Mouse (Mus musculus) adipocyte (in vitro differentiated cells): ENCODE results near the gene Vpreb3.
"Not testable (repeated sequence)": the region's sequence is repeated elsewhere in the genome, so short reads cannot be mapped to it uniquely, and the experiment has no call there.

Source experiments
- DNase-seq: peaks from one replicate; pipeline ENCODE4 v3.0.0-alpha.2; 2016; ENCODE audit warnings: low spot score

Vpreb3 gene

DNA sequence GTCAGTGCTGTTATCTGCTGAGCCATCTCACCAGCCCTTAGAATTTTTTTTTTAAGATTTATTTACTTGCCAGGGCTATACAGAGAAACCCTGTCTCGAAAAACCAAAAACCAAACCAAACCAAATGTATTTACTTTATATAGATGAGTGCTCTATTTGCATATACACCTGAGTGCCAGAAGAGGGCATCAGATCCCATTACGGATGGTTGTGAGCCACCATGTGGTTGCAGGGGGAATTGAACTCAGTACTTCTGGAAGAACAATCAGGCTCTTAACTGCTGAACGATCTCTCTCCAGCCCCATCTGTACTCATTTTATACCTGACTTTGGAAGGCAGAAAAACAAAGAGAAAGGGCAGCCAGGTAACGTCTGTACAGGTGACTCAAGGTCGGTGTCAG, 32.4 kb downstream of the Vpreb3 start:
- peak; percentile 35 for DNase-seq

DNA sequence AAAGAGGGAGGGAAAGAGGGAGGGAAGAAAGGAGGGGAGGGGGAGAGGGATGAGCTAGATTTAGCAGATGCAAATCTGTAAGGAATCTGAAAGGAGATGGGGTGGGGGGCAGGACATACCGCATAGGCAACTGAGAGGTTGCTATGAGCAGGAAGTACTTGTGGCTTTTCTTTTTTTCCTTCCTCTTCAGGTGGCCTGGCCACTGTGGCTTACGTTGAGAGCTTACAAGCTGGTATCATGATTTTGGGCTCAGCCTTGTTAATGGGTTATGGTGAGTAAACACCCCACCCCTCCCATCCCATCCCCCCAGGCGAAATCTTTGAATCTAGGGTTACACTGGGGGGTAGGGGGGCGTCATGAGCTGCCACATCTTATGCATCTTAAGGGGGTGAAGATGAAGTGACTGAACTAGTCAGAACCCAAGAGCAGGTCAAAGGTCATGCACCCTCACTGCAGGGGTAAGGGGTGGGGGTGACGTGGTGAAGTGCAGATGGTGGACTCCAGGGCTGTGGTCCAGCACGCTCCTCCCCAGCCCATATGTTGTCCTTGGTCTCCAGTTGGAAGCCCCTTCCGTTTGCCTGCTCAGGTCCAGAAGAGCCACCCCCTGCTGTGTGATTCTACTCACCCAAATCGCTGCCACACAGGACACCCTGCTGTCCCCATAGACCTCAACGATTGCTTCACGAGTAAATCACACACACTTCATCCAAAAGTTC, 35.4 kb downstream of the Vpreb3 start:
- no peak for DNase-seq

DNA sequence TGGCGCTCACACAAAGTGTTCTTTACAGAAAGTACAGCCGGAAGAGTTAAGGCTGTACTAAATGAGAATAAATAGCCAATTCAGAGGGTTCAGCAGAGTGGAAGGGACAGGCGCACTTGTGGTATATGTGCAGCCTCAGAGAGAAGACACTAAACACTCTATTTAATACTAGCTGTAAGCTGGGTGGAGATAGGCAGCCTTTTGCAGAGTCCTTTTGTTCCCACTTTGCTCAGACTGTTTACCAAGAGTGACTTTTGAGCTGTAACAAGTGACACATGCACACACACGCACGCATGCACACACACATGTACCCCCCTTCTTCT, 35.9 kb downstream of the Vpreb3 start:
- no peak for DNase-seq

DNA sequence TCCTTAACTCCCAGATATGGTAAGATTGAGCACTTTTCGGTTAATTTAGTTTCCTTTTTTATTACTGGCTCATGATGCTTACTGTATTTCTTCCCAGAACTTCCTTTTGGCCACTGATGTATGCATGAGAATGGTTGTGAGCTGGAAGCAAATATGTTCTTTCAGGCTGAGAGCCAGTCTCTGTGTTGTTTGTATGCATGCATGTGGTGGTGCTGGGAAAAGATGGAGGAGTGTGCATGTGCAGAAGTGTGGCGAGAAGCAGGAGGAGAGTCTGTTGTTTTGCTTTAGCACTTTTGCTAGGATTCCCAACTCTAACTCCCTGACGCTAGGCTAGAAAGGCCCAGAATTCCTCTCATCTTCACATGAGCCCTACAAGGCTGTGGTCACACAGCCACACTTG, 36.6 kb downstream of the Vpreb3 start:
- no peak for DNase-seq

DNA sequence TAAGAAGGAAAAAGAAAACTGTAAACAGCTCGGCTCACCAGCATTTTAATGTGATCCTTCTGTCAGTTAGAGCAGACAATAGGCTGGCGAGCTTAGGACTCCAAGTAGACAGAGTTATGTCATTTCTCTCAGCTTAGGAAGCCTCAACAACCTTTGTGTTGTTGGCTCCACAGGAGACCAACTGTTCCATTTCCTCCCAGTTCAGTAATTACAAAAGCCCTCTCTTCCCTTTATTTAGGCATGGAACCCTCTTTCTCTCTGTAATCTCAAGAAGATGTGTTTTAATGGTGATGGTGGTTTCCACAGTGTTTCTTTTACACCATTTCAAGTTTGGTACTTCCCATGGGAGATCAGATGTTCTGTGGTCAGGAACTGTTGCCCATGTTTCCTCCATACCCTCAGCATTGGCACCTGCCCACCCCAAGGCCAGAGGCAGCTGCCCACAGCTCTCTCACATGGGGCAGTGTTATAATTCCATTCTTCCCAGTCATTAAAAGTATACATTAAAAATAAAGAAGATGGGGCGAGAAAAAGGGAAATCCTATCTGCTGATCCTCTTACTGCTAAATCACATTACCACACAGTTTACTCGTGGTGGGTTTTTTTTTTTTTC, 47.7 kb downstream of the Vpreb3 start:
- DNase-seq, result no peak

DNA sequence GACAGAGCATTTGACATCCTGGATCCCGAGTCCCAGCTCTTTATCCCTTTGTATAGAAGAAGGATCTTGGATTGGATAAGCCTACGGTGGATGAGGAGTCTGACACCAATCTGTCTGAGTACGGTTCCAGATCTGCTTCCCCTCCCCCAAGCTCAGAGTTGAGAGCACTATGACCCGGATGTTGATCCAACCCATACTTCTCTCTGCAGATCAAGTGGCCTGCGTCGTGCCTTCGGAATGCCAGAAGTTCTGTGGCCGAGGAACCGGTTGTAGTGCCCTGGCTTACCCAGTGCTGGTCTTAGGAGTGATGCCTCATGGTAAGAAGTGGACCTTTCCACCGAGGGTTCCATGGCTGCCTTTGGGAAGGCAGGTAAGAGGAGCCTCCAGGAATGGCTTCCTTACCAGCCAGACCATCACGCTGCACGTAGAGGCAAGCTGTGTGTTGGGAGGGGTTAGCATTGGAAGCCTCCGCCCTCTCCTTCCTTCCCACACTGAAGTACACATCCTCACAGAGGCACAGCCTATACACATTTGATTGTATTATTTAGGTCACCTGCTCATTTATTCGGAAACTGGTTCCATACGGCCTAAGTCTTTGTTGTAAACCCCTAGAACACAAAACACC, 50.9 kb downstream of the Vpreb3 start:
- no peak for DNase-seq

DNA sequence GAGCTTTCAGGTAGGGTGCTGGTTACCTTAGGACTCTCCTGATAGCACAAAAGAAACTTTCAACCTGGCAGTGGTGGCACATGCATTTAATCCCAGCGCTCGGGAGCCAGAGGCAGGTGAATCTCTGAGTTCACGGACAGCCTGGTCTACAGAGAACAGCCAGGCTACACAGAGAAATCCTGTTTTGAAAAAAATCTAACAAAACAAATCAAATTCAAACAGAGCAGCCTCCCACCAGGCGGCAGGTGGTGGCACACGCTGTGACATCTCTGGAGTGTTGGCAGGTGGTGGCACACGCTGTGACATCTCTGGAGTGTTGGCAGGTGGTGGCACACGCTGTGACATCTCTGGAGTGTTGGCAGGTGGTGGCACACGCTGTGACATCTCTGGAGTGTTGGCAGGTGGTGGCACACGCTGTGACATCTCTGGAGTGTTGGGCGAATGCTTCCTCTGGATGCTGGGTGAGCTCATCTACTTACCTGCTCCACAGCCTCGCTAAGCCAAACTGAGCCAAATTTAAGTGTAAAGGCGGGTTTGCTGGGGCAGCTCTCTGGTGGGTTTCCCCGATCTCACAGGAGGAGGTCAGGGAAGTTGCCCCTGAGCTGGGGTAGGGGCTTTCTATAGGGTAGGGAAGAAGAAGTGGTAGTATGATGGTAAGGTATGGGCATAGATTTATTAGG, 51.8 kb downstream of the Vpreb3 start:
- not testable (repeated sequence) for DNase-seq

DNA sequence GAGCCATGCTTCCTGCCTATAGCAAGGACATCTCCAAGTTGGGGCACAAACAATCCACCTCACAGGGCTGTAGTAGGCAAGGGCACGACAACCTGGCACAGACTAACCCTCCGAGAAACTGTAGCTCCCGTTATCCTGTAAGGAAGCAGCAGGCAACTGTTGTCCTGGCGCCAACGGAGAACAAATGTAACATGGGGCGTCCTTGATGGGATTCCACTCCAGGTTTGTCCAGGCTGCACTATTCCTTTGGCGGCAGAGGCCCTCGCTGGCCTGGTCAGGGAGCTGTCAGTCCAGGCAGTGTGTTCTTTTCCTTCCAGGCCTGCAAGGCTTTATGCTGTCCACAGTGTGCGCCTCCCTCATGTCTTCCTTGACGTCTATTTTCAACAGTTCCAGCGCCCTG, 52.6 kb downstream of the Vpreb3 start:
- DNase-seq, result no peak

DNA sequence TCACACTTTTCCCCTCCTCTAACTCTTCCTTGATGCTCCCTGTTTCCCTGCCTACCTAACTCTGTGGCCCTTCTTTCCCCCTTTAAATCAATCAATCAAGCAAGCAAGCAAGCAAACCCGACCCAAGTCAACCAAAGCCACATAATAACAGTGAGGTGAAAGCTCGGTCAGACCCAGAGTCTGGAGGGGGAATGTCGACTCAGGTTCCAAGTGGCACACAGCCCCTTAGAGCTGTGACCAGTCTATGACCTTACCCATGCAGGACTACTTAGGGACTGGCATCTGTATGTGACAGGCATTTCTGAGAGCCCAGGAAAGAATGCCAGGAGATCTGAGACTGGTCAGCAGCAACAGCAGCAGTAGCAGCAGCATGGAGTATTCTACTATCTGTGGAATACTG, 53.5 kb downstream of the Vpreb3 start:
- DNase-seq, result no peak
